Mouse (Mus musculus): ENCODE measurements at regions not wholly inside any gene's neighbourhood (a gene's known extent, or its start where the extent isn't known, plus 50 kb on each side); places are given as distances from the start of the nearest gene placed in this dataset.

GRCm38 (mm10) chr1:79921890-79922289, 60.9 kb upstream of the Serpine2 start:
- in situ Hi-C loops (cut with MboI; ENCODE audit: unreplicated experiment in 2 of 2) = no loop called here

GRCm38 (mm10) chr1:79921333-79921732, 60.4 kb upstream of the Serpine2 start:
- in situ Hi-C loops (cut with MboI; ENCODE audit: unreplicated experiment in 2 of 2) = no loop called here

GRCm38 (mm10) chr1:79917426-79918150, 56.6 kb upstream of the Serpine2 start:
- in situ Hi-C loops (cut with MboI; ENCODE audit: unreplicated experiment in 2 of 2) = no loop called here

Measured in v-Abl transformed pro-B cells (cell line).